Mouse (Mus musculus) heart, postnatal 0 days (tissue): Measurements from ENCODE around the gene Wwp2.

Source experiments
- CTCF ChIP-seq: IDR thresholded peaks from 2 replicates; pipeline ENCODE4 v1.5.1; 2016; ENCODE audit warnings: antibody characterized with exemption, control low read depth, low read depth
- EP300 ChIP-seq: IDR thresholded peaks from 2 replicates; pipeline ENCODE4 v1.6.1; 2016; ENCODE audit warnings: antibody characterized with exemption, low read depth

DNA sequence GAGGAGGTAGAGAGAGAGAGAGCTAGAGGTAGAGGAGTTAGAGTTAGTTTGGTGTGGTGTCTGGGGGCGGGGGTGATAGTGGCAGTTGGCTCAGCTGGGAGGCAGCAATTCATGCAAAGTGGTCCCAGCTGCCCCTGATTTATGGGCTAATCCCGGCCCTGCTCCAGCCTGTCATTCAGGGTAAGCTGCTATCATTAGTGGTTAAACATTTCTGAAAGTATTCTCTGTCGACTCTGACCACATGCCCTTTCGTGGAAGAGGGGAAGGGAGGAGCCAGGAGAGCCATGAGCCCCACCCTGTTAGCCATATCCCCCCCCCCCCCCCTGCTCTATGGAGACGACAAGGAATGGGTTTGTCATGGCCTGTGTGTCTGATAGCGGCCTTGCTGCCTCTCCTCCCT lies 67.2 kb downstream of the Wwp2 start:
- TF ChIP-seq CTCF, result no peak
- TF ChIP-seq EP300, result no peak
